2 mouse cellular contexts compared by ENCODE assay signal in the genomic region with DNA sequence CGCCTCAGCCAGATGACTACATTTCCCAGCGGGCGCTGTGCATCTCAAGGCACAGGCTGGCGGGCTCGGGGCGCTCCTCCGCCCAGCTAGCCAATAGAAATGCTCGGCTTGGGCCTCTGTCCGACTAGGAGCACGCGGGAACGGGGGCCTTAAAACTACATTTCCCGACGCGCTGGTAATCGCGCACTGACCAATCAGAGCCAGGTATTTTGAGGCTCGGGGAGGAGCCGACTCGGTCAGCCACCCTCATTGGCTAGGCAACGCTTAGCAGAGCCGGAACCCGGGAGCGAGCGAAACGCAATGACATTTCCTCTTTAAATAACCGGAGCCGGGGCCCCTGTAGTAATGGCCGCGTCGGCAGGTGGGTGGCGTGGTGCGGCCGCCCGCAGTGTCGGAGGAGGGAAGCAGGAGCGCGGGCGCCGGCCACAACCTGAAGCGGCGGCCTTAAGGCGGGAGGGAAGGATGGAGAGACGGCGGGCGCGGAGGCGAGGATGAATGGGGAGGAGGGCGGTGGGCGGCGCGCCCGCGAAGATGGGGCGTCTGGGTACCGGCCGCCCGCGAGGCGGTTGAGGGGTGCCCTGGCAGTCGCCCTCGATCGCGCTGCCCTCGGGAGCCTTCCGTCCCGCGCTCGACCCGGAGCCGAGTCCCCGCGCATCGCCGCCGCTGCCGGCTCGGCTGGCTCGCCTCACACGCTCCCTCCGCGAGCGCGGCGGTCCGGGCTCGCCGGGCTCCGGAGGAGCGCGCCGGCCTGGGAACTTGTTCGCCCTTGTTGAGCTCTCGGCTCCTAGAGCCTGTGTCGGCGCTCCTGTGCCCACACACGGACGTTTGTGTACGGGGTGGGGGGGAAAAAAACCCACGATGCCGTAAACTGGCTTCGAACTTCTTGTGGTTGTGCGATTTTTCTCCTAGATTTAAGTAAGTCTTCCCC.
TF ChIP-seq lines count a peak whose summit lies in the region.

No protein-coding gene starts in this region.

TF ChIP-seq in C2C12, 6 proteins besides CTCF, POLR2A, EP300 and RAD21 (continued from another document):
- TF ChIP-seq USF1 (IDR thresholded peaks at IDR 0.05; ENCODE audit: low read depth) (no peak), MYOD1 (IDR thresholded peaks at IDR 0.05; ENCODE audit: control insufficient read depth, insufficient read length, low read depth) (no peak)

TF ChIP-seq in myocyte, 11 proteins besides CTCF, POLR2A, EP300 and RAD21 (continued from another document):
- TF ChIP-seq REST (IDR thresholded peaks at IDR 0.05; ENCODE audit: insufficient read depth, insufficient read length) (no peak), E2F4 (IDR thresholded peaks at IDR 0.05; ENCODE audit: insufficient read depth) (no peak), MYOG (IDR thresholded peaks at IDR 0.05; ENCODE audit: control insufficient read depth in 1 of 3, insufficient read depth in 1 of 3, insufficient read length in 2 of 3, low read depth in 2 of 3) (no peak), CEBPB (IDR thresholded peaks at IDR 0.05; ENCODE audit: insufficient read depth, poor library complexity, severe bottlenecking) (no peak), MYOD1 (IDR thresholded peaks at IDR 0.05; ENCODE audit: control insufficient read depth in 1 of 3, insufficient read length in 2 of 3, low read depth in 2 of 3) (no peak), TCF12 (IDR thresholded peaks at IDR 0.05; ENCODE audit: insufficient read depth, poor library complexity, severe bottlenecking) (no peak), MAX (IDR thresholded peaks at IDR 0.05; ENCODE audit: low read depth) (no peak)
